Mouse (Mus musculus) lung, postnatal 0 days (tissue): ENCODE measurements around the gene Cd300lf. TPM values are rescaled to one million over a fixed set of nuclear protein-coding genes. Genes with fewer than 3 reads are reported as not detected.

ENCODE experiments used
- ATAC-seq: fragments of 200-750 bp; cut with Nextera tagmentation; 2 replicates; pipeline ENCODE4 v1.8.0; 2017; ENCODE audit warnings: moderate library complexity
- DNase-seq: peaks from one replicate; pipeline ENCODE4 v3.0.0-alpha.2; 2016; ENCODE audit warnings: low spot score
- H3K27ac ChIP-seq: fragments of 300-500 bp; sonication (generic); 2 replicates; pipeline ENCODE4 v1.5.1; 2014; ENCODE audit warnings: antibody characterized with exemption, mild to moderate bottlenecking, low read length, mixed read lengths
- H3K27me3 ChIP-seq: fragments of 300-500 bp; sonication (generic); replicated peaks from 2 replicates; pipeline ENCODE4 v1.6.1; 2014; ENCODE audit warnings: low read length, mixed read lengths; ENCODE audit not compliant: insufficient read depth
- H3K36me3 ChIP-seq: fragments of 300-500 bp; sonication (generic); 2 replicates; pipeline ENCODE4 v1.6.1; 2014; ENCODE audit warnings: low read length, mixed read lengths; ENCODE audit not compliant: insufficient read depth
- H3K4me1 ChIP-seq: fragments of 300-500 bp; sonication (generic); 2 replicates; pipeline ENCODE4 v1.6.1; 2014; ENCODE audit warnings: antibody characterized with exemption, low read depth, low read length, mixed read lengths; ENCODE audit not compliant: insufficient read depth
- H3K4me2 ChIP-seq: fragments of 300-500 bp; sonication (generic); replicated peaks from 2 replicates; pipeline ENCODE4 v1.6.1; 2014; ENCODE audit warnings: low read depth, mild to moderate bottlenecking, low read length, moderate library complexity, mixed read lengths
- H3K4me3 ChIP-seq: fragments of 300-500 bp; sonication (generic); 2 replicates; pipeline ENCODE4 v1.5.1; 2014; ENCODE audit warnings: low read depth, low read length
- H3K9ac ChIP-seq: fragments of 300-500 bp; sonication (generic); replicated peaks from 2 replicates; pipeline ENCODE4 v1.6.1; 2014; ENCODE audit warnings: low read depth, mild to moderate bottlenecking
- H3K9me3 ChIP-seq: fragments of 300-500 bp; sonication (generic); 2 replicates; pipeline ENCODE4 v1.6.1; 2016; ENCODE audit warnings: low read length, mixed read lengths
- CTCF ChIP-seq: IDR thresholded peaks from 2 replicates; pipeline ENCODE4 v1.5.1; 2016; ENCODE audit warnings: antibody characterized with exemption, mild to moderate bottlenecking
- EP300 ChIP-seq: IDR thresholded peaks from 2 replicates; pipeline ENCODE4 v1.6.1; 2016; ENCODE audit warnings: antibody characterized with exemption, mild to moderate bottlenecking, control low read depth
- WGBS: fragments of 180-500 bp; shearing (Covaris S2); extraction: QIAGEN DNeasy Blood & Tissue Kit; methylation state at CpG from one replicate; pipeline ENCODE4 v1.1.7; 2014; 5-methylcytosine and 5-hydroxymethylcytosine counted together
- polyA plus RNA-seq: library from polyadenylated mRNA; unstranded; fragments of >200 nt; fragmentation: Nextera tagmentation; extraction: Ambion mirVana; gene quantifications from 2 replicates; pipeline ENCODE4 v1.2.1, GENCODE M21; 2015

Cd300lf gene
- polyA plus RNA-seq, 1 experiment from 2014 or later = 13.1 TPM

GRCm38 (mm10) chr11:115166776-115167175 is 33.0 kb upstream of the Cd300lf start:
- Histone ChIP-seq H3K36me3 (no peaks in the 10 kb centered on the region), H3K27ac (no peak overlapping the region), H3K27me3 (no peaks in the 10 kb centered on the region), H3K9ac (no peak overlapping the region), H3K4me2 (no peak overlapping the region), H3K9me3 (no peaks in the 10 kb centered on the region), H3K4me1 (peaks cover 5% of the 10 kb centered on the region; the same call in 1 of the 2 replicates), H3K4me3 (no peak overlapping the region)
- no peak for DNase-seq
- 75% methylated on average over 3 of the region's 3 CpGs for WGBS
- ATAC-seq = no peak
- TF ChIP-seq CTCF = no peak
- no peak for TF ChIP-seq EP300

DNA sequence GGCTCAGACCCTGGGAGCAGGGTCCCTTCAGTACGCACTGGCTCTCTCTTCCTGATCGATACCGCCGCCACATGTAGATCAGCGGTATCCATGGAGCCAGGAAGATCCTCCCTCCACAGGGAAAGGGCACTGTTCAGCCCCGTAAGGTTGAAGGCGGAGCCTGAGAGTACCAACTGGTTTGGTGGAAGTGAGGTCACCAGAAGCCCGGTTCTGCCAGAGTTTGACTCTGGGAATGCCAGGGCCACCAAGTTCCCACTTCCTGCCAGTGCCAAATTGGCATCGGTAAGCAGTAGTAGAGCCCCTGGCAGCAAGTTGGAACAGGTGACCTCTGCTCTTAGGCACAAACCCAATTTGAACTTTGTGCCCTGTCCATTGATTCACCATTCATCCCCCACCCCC is 31.2 kb upstream of the Cd300lf start:
- Histone ChIP-seq H3K36me3 (no peaks in the 10 kb centered on the region), H3K9ac (no peak overlapping the region), H3K4me3 (peak overlapping the region; percentile 69), H3K4me1 (peaks cover 5% of the 10 kb centered on the region; the same call in 1 of the 2 replicates), H3K27me3 (no peaks in the 10 kb centered on the region), H3K4me2 (peak overlapping the region; percentile 85), H3K9me3 (no peaks in the 10 kb centered on the region), H3K27ac (0 out of 2 replicates have a peak overlapping the region, but pooled peaks have one; percentile 81)
- ATAC-seq (no peak), DNase-seq (peak; percentile 77)
- no peak for TF ChIP-seq EP300
- no peak for TF ChIP-seq CTCF
- 4% methylated on average over 9 of the region's 9 CpGs for WGBS

- Histone ChIP-seq H3K27me3 (no peaks in the 10 kb centered on the region), H3K9me3 (no peaks in the 10 kb centered on the region), H3K4me3 (peak overlapping the region; percentile 69), H3K4me1 (peaks cover 5% of the 10 kb centered on the region; the same call in 1 of the 2 replicates), H3K27ac (peak overlapping the region; percentile 81; the same call in 1 of the 2 replicates), H3K4me2 (peak overlapping the region; percentile 85), H3K36me3 (no peaks in the 10 kb centered on the region), H3K9ac (peak overlapping the region; percentile 74)
- 1% methylated on average over 14 of the region's 14 CpGs for WGBS
- no peak for DNase-seq
- ATAC-seq = no peak
- TF ChIP-seq CTCF (no peak), EP300 (no peak)
These were observed 30.7 kb upstream of the Cd300lf start for GRCm38 (mm10) chr11:115164341-115164975.

GRCm38 (mm10) chr11:115163568-115164150 is 29.9 kb upstream of the Cd300lf start:
- no peaks in the 10 kb centered on the region for H3K27me3 ChIP-seq
- DNase-seq (peak; percentile 44), ATAC-seq (peak; percentile 11; the same call in 1 of the 2 replicates)
- H3K4me1 ChIP-seq = peaks cover 6% of the 10 kb centered on the region; the same call in 1 of the 2 replicates
- peak overlapping the region; percentile 74 for H3K9ac ChIP-seq
- H3K9me3 ChIP-seq = no peaks in the 10 kb centered on the region
- H3K4me3 ChIP-seq = peak overlapping the region; percentile 69
- 1% methylated on average over 46 of the region's 47 CpGs for WGBS
- H3K36me3 ChIP-seq = no peaks in the 10 kb centered on the region
- H3K27ac ChIP-seq = peak overlapping the region; percentile 81
- H3K4me2 ChIP-seq = peak overlapping the region; percentile 85
- no peak for TF ChIP-seq EP300
- TF ChIP-seq CTCF = peak; percentile 48

- Histone ChIP-seq H3K9ac (peak within 1 kb of the TSS; percentile 74), H3K9me3 (no peaks in the 10 kb centered on the region), H3K27ac (peak within 1 kb of the TSS; percentile 81), H3K4me3 (peak within 1 kb of the TSS; percentile 69), H3K4me2 (peak within 1 kb of the TSS; percentile 85), H3K36me3 (no peaks in the 10 kb centered on the region), H3K4me1 (peaks cover 12% of the 10 kb centered on the region; the same call in 1 of the 2 replicates), H3K27me3 (no peaks in the 10 kb centered on the region)
- 2% methylated on average over 47 of the region's 47 CpGs for WGBS
- TF ChIP-seq EP300 (no peak), CTCF (no peak)
- DNase-seq (peak; percentile 99), ATAC-seq (peak; percentile 96)
These were observed 29.2 kb upstream of the Cd300lf start, which contains the start of gene Slc9a3r1 for GRCm38 (mm10) chr11:115162832-115163480. Slc9a3r1 (plus strand) TSS chr11:115163341.

- Histone ChIP-seq H3K9ac (no peak overlapping the region), H3K4me1 (peaks cover 12% of the 10 kb centered on the region; the same call in 1 of the 2 replicates), H3K4me2 (peak overlapping the region; percentile 85), H3K9me3 (no peaks in the 10 kb centered on the region), H3K27me3 (no peaks in the 10 kb centered on the region), H3K4me3 (no peak overlapping the region), H3K27ac (peak overlapping the region; percentile 81), H3K36me3 (no peaks in the 10 kb centered on the region)
- no peak for DNase-seq
- WGBS = 20% methylated on average over 9 of the region's 9 CpGs
- ATAC-seq = no peak
- TF ChIP-seq EP300 (no peak), CTCF (no peak)
These were observed 28.4 kb upstream of the Cd300lf start for GRCm38 (mm10) chr11:115162205-115162601.
